Mouse (Mus musculus) right cerebral cortex, adult 2 months (tissue): ENCODE measurements around the gene Gpr107.

Source experiments
- DNase-seq, 2 experiments: peaks; one replicate each; pipeline ENCODE4 v3.0.0; 2021 to 2022; ENCODE audit warnings: low spot score in 2 of 2

The Gpr107 gene

GRCm38 (mm10) chr2:31127219-31127618 is 24.9 kb upstream of the Gpr107 start:
- no peak for DNase-seq

DNA sequence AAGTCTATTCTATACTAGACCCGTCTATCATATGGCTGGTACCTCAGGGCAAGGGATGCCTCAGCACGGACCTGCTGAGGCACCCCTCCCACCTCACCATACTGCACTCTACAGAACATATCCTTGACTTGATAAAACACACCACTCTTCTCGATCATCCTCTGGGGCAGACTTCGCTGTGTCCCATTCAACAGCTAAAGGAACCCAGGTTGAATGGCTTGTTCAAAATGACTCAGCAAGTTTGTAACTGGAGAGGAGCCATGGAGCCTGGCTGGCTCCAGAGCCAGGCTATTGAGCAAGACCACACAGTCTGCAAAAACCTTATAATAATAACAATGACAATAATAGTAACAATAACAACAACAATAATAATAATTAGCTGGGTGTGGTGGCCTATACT is 24.2 kb upstream of the Gpr107 start:
- no peak for DNase-seq

- no peak for DNase-seq
These were observed 22.2 kb upstream of the Gpr107 start for GRCm38 (mm10) chr2:31129742-31130518.

- no peak for DNase-seq
These were observed 21.3 kb upstream of the Gpr107 start for GRCm38 (mm10) chr2:31130815-31131299.

DNA sequence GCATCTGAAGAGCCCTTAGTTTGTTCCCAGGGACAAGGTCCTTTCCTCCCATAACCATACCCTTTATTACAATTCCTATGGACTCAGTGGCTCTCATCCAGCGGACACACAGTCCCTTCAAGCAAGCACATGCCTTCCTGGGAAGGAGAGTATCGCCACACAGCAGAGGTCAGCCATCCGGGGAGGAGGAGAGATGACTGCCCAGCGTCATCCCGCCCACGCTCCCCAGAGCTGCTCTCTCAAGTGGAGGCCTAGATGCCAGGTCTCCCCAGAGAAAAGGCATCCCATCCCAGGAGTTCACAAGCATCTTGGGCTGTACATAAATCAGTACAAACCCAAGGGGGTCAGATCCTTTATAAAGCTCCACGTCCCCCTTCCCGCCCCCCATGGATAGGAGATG is 19.4 kb upstream of the Gpr107 start:
- DNase-seq = no peak

GRCm38 (mm10) chr2:31133981-31134380 is 18.1 kb upstream of the Gpr107 start:
- DNase-seq = no peak

GRCm38 (mm10) chr2:31135512-31135931 is 16.6 kb upstream of the Gpr107 start:
- DNase-seq = no peak

- DNase-seq = no peak
These were observed 15.8 kb upstream of the Gpr107 start for GRCm38 (mm10) chr2:31136338-31136737.

GRCm38 (mm10) chr2:31137018-31137590 is 15.0 kb upstream of the Gpr107 start:
- no peak for DNase-seq

DNA sequence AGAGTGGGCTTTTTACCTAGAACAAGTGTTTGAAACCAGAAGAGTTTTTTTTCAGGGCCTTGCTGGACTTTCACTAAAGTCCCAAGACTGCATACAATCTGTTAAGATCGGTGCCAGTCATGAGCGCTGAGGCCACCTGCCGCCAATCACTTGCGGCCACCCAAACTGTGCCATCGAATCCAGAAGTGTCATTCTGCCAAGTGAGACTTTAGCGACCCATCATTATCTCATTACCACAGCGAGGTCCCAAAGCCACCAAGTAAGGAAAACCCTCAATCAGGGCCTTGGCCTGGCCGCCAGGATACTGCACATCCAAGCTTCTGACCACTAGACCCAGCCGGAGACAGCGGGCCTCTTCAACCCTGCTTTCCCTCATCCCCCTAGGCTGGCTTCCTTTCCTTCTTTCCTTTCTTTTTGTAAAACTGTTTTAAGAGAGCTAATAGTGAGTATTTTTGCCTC is 12.9 kb upstream of the Gpr107 start:
- no peak for DNase-seq

GRCm38 (mm10) chr2:31139991-31140771 is 11.9 kb upstream of the Gpr107 start:
- DNase-seq = peak in 1 of 2 experiments; percentile 29

DNA sequence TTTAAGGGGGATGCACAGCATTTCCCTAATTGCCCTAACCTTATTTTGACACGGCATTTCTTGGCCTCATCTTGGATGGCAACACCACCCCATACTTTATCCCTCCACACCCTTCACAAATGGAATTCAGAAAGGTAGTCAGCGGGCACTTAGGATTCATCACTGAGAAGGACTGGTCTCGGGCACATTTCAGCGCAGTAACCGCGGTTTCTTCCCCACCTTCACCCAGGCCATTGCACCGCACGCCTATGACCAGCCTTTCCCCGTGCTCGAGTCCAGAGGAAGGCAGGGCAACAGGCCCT is 11.4 kb upstream of the Gpr107 start:
- DNase-seq = peak; percentile 35 to 38

GRCm38 (mm10) chr2:31141074-31141866 is 10.8 kb upstream of the Gpr107 start:
- DNase-seq = peak; percentile 32 to 47

DNA sequence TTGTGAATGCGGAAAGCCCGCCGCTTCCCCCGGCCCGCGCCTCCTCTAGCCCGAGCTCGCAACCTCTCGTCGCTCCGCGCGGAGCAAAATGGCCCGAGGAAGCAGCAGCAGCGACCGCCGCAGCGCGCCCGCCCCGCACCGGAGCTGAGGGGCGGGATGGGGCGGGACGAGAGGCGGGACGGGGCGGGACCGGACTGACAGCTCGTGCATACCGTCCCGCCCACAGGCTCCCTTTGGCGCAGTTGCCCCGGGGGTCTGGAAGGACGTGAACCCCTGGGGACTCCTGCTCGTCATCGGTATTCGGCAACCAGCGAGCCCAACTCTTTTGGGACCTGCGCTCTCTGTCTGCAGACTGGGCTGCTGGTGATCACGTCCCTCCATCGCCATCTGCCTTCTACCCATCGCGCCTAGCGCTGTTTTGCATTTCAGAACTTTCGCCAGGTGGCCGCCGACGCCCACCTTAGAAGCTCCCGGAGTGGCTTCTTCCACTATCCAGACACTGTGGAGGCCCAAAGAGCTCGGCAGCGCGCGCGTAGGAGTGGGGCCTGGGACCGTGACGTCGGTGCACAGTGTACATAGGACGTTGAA is 10.2 kb upstream of the Gpr107 start, which contains the start of gene Fnbp1:
Gene Fnbp1 (minus strand): TSS at position 142 of the 588 bp plus-strand sequence.
- DNase-seq = peak; percentile 82 to 87

- DNase-seq = peak in 1 of 2 experiments; percentile 25
These were observed 9.6 kb upstream of the Gpr107 start for GRCm38 (mm10) chr2:31142505-31142904.

- no peak for DNase-seq
These were observed 8.8 kb upstream of the Gpr107 start for GRCm38 (mm10) chr2:31143326-31143725.

GRCm38 (mm10) chr2:31143768-31144695 is 8.1 kb upstream of the Gpr107 start:
- DNase-seq = no peak

- no peak for DNase-seq
These were observed 7.2 kb upstream of the Gpr107 start for GRCm38 (mm10) chr2:31144901-31145300.

GRCm38 (mm10) chr2:31147054-31147453 is 5.1 kb upstream of the Gpr107 start:
- DNase-seq = no peak

GRCm38 (mm10) chr2:31150762-31151161 is 1.4 kb upstream of the Gpr107 start:
- DNase-seq = no peak
